Mouse (Mus musculus): Measurements from ENCODE around the gene Rmi1. TPM values are rescaled to one million over a fixed set of nuclear protein-coding genes. Genes with fewer than 3 reads are reported as not detected.
A peak's percentile ranks its signal among the peaks of the same experiment; 100 is the strongest.
"Not testable (repeated sequence)": the region's sequence is repeated elsewhere in the genome, so short reads cannot be mapped to it uniquely, and the experiment has no call there.

The Rmi1 gene
- polyA plus RNA-seq, 1 experiment from 2014 or later: 28.4 TPM

DNA sequence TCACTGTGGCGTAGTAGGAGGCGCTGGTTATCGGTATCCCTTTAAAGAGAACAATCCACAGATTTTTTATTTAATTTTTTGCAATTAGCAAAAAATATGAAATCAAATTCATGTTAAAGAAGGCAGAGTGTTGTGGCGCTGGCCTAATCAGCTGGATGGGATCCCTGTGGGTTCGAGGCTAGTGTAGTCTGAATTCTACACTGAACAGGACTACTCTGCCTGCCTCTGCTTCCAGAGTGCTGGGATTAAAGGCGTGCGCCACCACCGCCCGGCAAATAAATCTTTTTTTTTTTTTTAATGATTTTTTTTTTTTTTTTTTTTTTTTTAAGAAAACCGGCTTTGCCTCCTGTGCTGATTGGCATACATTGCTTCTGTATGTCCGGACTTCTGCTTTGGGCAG lies 17.7 kb upstream of the Rmi1 start:
- H3K9ac ChIP-seq: peak overlapping the region; percentile 85
- peaks cover 20% of the 10 kb centered on the region for H3K9me3 ChIP-seq (replicated peaks)
- H3K27ac ChIP-seq: no peak overlapping the region
- peak overlapping the region; percentile 82 for H3K4me3 ChIP-seq
- H3K4me1 ChIP-seq: peaks cover 5% of the 10 kb centered on the region
- H3K27me3 ChIP-seq: no peaks in the 10 kb centered on the region
- peaks cover 37% of the 10 kb centered on the region for H3K36me3 ChIP-seq (ENCODE audit: poor library complexity, severe bottlenecking)
- H3K4me2 ChIP-seq: peak overlapping the region; percentile 92
- 52% methylated on average over 11 of the region's 11 CpGs for WGBS
- ATAC-seq: peak; percentile 66

DNA sequence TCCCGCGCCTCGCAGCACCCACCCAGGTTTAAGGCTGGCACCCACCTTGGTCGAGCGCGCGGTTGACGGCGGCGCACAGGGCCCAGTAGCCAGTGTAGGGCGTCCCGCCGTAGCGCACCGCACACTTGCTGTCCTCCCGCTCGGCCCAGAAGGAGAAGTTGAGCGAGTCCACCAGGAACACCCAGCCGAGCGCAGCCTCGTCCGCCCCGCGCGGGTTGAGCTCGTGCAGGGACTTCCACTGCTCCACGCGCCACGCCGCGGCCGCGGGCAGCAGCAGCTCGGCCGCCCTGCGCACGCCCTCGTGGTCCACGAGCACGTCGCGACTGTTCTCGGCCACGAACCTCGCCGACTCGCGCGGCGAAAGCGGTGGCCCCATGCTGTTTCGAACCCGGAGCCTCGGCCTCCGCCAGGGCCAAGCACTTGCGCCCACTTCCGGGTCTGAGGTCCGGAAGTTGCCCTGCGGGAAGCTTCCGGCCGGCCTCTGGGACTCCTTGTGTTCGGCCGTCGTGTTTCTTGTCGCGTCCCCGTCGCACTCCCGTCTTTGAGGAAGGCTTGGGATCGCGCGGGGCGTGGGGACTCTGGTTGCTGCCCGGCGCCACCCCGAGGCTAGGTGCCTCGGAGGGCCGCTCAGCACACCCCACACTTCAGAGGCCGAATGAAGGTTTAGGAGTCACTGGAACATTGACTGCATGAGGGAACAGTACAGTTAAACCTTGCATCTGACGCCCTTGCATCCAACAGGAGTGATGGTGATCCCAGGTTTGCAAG lies 17.1 kb upstream of the Rmi1 start, which contains the start of gene 2210016F16Rik:
TSS of gene 2210016F16Rik (minus strand) at position 447 of the 768 bp plus-strand sequence.
- peaks cover 16% of the 10 kb centered on the region for H3K9me3 ChIP-seq (replicated peaks)
- peak within 1 kb of the TSS; percentile 82 for H3K4me3 ChIP-seq
- H3K27ac ChIP-seq: 0 out of 2 replicates have a peak within 1 kb of the TSS, but pooled peaks have one; percentile 40
- peaks cover 38% of the 10 kb centered on the region for H3K36me3 ChIP-seq (ENCODE audit: poor library complexity, severe bottlenecking)
- peaks cover 5% of the 10 kb centered on the region for H3K4me1 ChIP-seq
- peak within 1 kb of the TSS; percentile 92 for H3K4me2 ChIP-seq
- 2% methylated on average over 80 of the region's 80 CpGs for WGBS
- ATAC-seq: peak; percentile 56
- H3K27me3 ChIP-seq: no peaks in the 10 kb centered on the region
- H3K9ac ChIP-seq: peak within 1 kb of the TSS; percentile 85

DNA sequence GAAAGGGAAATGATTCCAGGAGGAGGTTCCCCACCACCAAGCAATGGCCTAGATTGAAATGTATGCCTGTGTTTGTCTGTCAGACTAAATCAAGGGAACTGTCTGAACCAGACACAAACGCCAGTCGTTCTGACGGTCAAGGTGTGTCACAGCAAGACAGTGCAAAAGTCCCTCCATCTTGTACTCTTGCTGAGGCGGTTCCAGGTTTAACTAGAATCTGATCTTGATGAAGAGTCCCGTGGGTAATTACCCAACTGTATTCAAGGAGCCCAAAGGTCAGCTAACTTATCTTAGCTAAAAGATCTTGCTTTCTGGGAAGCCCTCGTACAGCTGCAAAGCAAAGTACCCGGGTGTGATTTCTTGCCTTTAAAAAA lies 16.5 kb upstream of the Rmi1 start:
- peaks cover 38% of the 10 kb centered on the region for H3K36me3 ChIP-seq (ENCODE audit: poor library complexity, severe bottlenecking)
- no peaks in the 10 kb centered on the region for H3K27me3 ChIP-seq
- WGBS: 86% methylated on average over 7 of the region's 7 CpGs
- peak overlapping the region; percentile 85 for H3K9ac ChIP-seq
- peak overlapping the region; percentile 82 for H3K4me3 ChIP-seq
- H3K9me3 ChIP-seq (replicated peaks): peaks cover 10% of the 10 kb centered on the region
- 0 out of 2 replicates have a peak, but pooled peaks have one; percentile 3 for ATAC-seq
- H3K4me2 ChIP-seq: peak overlapping the region; percentile 92
- 0 out of 2 replicates have a peak overlapping the region, but pooled peaks have one; percentile 40 for H3K27ac ChIP-seq
- H3K4me1 ChIP-seq: peaks cover 5% of the 10 kb centered on the region

DNA sequence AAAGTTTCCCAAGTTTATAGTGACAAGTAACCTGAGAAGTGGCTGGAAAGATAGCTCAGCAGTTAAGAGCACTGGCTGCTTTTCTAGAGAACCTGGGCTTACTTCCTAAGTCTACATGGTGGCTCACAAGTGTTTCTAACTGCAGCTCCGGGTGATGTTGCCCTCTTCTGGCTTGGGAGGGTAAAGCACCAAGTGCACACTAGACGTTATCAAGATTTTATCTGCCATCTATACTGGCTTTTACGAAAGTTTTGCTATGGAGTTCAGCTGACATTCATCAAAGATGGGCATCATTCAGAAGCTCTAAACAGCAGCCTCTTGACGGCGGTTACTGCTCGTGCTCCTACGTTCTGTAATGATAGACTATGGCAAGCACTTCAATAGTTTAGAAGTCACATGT lies 14.1 kb upstream of the Rmi1 start:
- Histone ChIP-seq H3K27ac (no peak overlapping the region; the same call in 1 of the 2 replicates), H3K4me3 (no peak overlapping the region), H3K4me2 (no peak overlapping the region), H3K9me3 (replicated peaks) (no peaks in the 10 kb centered on the region), H3K4me1 (peaks cover 5% of the 10 kb centered on the region), H3K9ac (no peak overlapping the region), H3K27me3 (no peaks in the 10 kb centered on the region), H3K36me3 (ENCODE audit: poor library complexity, severe bottlenecking) (peaks cover 36% of the 10 kb centered on the region)
- peak; percentile 49; the same call in 1 of the 2 replicates for ATAC-seq
- WGBS: 15% methylated on average over 7 of the region's 7 CpGs

DNA sequence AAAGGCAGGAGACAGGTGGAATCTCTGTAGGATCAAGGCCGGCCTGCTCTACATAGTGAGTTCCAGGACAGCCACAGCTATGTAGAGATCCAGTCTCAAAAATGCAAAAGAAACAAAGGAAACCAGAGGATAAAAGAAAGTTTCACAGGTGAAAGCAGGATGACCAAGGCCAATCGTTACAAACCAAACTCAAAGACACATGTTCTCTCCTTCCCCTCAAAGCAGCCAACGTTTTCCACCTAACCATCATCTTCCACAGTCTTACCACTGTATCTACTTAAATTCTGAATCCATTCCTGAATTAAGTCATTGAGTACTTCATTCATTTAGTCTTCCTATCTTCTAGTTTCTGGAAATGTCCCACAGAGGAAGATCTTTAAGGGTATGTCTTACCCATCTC lies 13.7 kb upstream of the Rmi1 start:
- H3K27ac ChIP-seq: no peak overlapping the region; the same call in 1 of the 2 replicates
- H3K9ac ChIP-seq: no peak overlapping the region
- H3K27me3 ChIP-seq: no peaks in the 10 kb centered on the region
- no peak overlapping the region for H3K4me2 ChIP-seq
- H3K4me1 ChIP-seq: peaks cover 5% of the 10 kb centered on the region
- no peak for ATAC-seq
- H3K4me3 ChIP-seq: no peak overlapping the region
- WGBS: 54% methylated on average over 3 of the region's 3 CpGs
- no peaks in the 10 kb centered on the region for H3K9me3 ChIP-seq (replicated peaks)
- H3K36me3 ChIP-seq (ENCODE audit: poor library complexity, severe bottlenecking): peaks cover 38% of the 10 kb centered on the region

DNA sequence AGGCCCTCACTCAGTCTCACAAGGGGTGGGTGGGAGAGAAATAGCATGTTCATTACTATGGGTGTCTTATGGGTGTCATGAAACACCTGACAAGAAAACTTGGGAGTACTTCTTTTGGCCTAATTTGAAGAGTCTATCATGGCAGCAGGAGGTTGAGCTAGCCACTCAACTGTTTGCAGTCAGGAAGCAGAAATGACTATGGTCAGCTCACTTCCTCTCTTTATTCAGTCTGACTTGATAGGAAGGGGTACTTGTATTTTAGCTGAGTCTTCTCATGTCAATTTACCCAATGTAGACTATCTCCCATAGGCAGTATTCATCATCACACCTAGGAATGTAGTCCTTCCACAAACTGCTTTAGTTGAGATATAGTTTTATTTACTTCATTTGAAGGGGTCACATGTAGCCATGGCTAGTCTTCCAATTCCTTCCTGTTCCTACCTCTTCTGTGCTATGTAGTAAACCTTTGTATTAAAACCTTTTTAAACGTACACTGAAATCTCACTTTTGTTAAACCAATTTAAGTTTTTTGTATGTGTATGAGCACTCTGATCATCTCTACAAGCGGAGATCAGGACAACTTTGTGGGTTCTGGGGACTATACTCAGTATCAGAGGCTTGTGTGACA lies 12.6 kb upstream of the Rmi1 start:
- peaks cover 48% of the 10 kb centered on the region for H3K36me3 ChIP-seq (ENCODE audit: poor library complexity, severe bottlenecking)
- no peaks in the 10 kb centered on the region; the same call in 1 of the 2 replicates for H3K4me1 ChIP-seq
- no peaks in the 10 kb centered on the region for H3K9me3 ChIP-seq (replicated peaks)
- no peak overlapping the region for H3K4me3 ChIP-seq
- no peak for ATAC-seq
- H3K9ac ChIP-seq: no peak overlapping the region
- no peak overlapping the region for H3K4me2 ChIP-seq
- WGBS: 82% methylated on average over 2 of the region's 2 CpGs
- no peaks in the 10 kb centered on the region for H3K27me3 ChIP-seq
- no peak overlapping the region for H3K27ac ChIP-seq

DNA sequence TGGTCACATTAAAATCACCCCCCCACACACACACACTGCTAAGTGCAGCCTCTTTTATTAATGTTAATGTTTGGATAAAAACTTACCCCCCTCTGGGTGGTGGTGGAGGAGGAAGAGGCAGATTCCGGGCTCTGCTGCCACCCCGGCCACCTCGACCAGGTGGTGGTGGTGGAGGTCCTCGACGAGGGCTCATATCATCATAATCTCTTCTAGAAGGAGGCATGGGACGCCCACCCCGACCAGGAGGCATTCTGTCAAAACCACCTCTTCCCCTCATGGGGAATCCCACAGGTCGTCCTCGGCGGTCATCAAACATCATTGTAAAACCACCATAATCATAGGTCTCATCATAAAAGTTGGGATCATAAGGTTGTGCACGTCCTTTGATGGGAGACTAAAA lies 7.7 kb upstream of the Rmi1 start:
- WGBS: 90% methylated on average over 11 of the region's 11 CpGs
- not testable (repeated sequence) for ATAC-seq; H3K4me1 ChIP-seq; H3K4me3 ChIP-seq; H3K9ac ChIP-seq; H3K27me3 ChIP-seq; H3K27ac ChIP-seq; H3K4me2 ChIP-seq; H3K9me3 ChIP-seq (replicated peaks)
- peaks cover 81% of the 10 kb centered on the region for H3K36me3 ChIP-seq (ENCODE audit: poor library complexity, severe bottlenecking)

DNA sequence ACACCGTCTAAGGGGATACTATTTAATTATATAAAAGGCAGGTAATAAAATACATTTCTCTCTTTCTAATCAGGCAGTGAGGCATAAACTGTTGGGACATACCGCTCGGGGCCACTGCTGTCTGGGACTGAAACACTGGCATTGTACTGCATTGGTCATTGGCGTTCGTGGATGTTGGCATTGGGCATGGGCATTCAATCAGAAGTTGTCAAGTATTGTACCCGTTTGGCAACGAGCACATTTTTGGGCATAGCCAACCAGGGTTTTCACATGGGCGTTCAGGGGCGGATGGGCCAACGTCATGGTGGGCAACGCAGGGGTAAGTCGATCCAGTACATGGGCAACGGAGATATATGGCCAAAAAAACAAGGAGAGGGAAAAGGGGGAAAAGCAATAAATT lies 4.4 kb upstream of the Rmi1 start:
- peaks cover 11% of the 10 kb centered on the region for H3K4me1 ChIP-seq
- H3K4me3 ChIP-seq: no peak overlapping the region
- 83% methylated on average over 13 of the region's 13 CpGs for WGBS
- no peak overlapping the region for H3K27ac ChIP-seq
- no peak overlapping the region for H3K4me2 ChIP-seq
- no peaks in the 10 kb centered on the region for H3K27me3 ChIP-seq
- H3K9me3 ChIP-seq (replicated peaks): no peaks in the 10 kb centered on the region
- no peak overlapping the region for H3K9ac ChIP-seq
- peaks cover 58% of the 10 kb centered on the region for H3K36me3 ChIP-seq (ENCODE audit: poor library complexity, severe bottlenecking)
- ATAC-seq: no peak

DNA sequence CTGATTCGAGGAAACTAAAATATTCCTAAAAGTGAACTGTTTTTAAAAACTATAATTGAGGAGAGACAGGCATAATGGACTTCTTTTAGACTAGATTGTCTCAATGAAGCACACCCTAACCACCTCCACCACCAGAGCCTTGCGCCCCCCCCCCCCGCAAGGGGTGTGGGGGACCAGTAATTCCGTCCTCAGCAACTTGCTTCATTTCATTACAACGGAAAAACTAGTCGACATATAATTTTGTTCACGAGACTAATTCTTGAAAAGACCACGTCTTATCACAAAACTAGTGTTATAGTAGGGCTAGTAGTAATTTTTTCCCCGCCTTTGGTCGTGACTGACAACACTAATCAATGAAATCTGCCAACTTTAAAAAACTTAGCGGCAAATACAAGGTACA lies 1.5 kb upstream of the Rmi1 start:
- WGBS: 0% methylated on average over 11 of the region's 11 CpGs
- no peak overlapping the region for H3K27ac ChIP-seq
- no peaks in the 10 kb centered on the region for H3K9me3 ChIP-seq (replicated peaks)
- no peak for ATAC-seq
- no peaks in the 10 kb centered on the region for H3K27me3 ChIP-seq
- H3K4me3 ChIP-seq: peak overlapping the region; percentile 99
- peaks cover 17% of the 10 kb centered on the region for H3K4me1 ChIP-seq
- H3K36me3 ChIP-seq (ENCODE audit: poor library complexity, severe bottlenecking): peaks cover 31% of the 10 kb centered on the region
- peak overlapping the region; percentile 82 for H3K4me2 ChIP-seq
- H3K9ac ChIP-seq: peak overlapping the region; percentile 100

DNA sequence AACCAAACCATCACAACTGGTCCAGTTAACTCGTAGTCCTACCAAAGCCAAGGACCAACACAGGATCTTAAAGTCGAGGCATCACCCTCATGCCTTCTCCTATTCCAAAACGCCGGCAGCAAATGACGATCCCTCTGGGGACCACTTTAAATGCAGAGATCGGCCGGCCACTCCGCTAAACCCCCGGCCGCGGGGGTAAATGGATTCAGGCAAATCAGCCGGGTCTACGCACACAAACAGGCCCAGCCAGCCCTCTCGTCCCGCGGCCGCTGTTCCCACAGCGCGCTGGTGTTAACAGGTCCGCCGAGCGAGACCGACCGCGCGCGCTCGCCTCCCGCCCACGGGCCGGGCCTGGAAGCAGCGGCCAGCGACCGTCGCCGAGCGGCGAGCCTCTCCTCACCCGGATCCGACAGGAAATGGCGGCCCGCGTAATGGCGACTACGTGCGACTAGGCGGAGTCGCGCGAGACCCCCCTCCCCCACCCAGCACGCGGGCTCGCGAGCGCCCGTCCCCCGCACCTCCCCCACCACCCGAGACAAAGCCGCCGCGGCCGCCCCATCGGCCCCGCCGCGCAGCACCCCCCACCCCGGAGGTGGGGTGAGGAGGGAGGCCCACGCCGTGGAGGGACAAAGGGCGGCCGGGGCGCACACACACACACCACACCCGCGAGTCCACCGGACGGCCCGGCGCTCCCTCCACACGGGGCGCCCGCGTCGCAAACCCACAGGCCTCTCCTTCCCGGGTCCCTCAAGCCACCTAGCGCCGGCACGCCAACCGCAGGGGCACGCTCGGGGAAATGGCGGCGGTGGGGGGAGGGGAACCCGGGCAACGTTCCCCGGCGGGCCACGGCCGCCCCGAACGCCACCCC lies 679 bp upstream of the Rmi1 start:
- peak overlapping the region; percentile 100 for H3K27ac ChIP-seq
- H3K4me3 ChIP-seq: peak overlapping the region; percentile 99
- under 1% methylated on average over 80 of the region's 100 CpGs for WGBS
- peaks cover 23% of the 10 kb centered on the region for H3K36me3 ChIP-seq (ENCODE audit: poor library complexity, severe bottlenecking)
- H3K27me3 ChIP-seq: no peaks in the 10 kb centered on the region
- ATAC-seq: peak; percentile 31
- peak overlapping the region; percentile 100 for H3K9ac ChIP-seq
- no peaks in the 10 kb centered on the region for H3K9me3 ChIP-seq (replicated peaks)
- peak overlapping the region; percentile 82 for H3K4me2 ChIP-seq
- H3K4me1 ChIP-seq: peaks cover 17% of the 10 kb centered on the region

DNA sequence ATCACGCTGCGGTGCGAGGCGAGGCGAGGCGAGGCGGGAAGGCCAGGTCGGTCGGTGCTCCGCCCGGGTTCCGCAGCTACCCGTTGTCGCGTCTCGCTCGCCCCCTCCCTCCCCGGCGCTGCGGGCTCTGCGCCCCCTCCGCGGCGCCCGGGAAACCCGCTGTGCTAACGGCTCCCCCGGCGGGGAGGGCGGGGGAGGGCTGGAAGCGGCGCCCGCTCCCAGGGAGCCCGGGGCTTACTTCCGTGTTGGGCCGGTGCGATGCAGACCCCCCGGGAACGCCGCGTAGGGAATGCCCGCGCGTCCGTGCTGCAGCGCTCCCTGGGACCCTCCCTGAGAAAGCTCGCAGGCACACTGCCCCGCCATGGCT lies 679 bp downstream of the Rmi1 start:
- ATAC-seq: peak; percentile 71
- peak overlapping the region; percentile 100 for H3K27ac ChIP-seq
- 1% methylated on average over 42 of the region's 48 CpGs for WGBS
- H3K9me3 ChIP-seq (replicated peaks): no peaks in the 10 kb centered on the region
- peak overlapping the region; percentile 100 for H3K9ac ChIP-seq
- H3K36me3 ChIP-seq (ENCODE audit: poor library complexity, severe bottlenecking): peaks cover 10% of the 10 kb centered on the region
- H3K27me3 ChIP-seq: no peaks in the 10 kb centered on the region
- H3K4me1 ChIP-seq: peaks cover 17% of the 10 kb centered on the region
- peak overlapping the region; percentile 99 for H3K4me3 ChIP-seq
- H3K4me2 ChIP-seq: peak overlapping the region; percentile 59

DNA sequence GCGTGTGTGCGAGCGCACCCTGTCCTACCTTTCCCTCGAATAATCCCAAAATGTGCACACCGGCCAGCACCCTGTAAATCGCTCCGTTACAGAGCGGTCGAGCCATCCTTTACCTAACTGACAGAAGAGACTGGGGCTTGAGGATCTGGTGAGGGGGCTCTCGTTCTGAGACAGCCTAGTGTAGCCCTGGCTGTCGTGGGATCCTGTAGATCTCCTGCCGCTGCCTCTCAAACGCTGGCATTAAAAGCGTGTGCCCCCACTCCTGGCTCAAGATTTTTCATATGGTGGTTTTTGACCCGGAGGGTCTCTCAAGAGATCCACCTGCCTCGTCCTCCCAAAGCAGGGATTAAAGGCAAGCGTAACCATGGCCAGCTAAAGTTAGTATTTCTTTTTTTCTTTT lies 1.2 kb downstream of the Rmi1 start, which contains the start of gene Hnrnpk:
TSS of gene Hnrnpk (minus strand) at position 101 of the 400 bp plus-strand sequence.
- Histone ChIP-seq H3K4me3 (peak within 1 kb of the TSS; percentile 99), H3K4me2 (peak within 1 kb of the TSS; percentile 59), H3K4me1 (peaks cover 17% of the 10 kb centered on the region), H3K9ac (peak within 1 kb of the TSS; percentile 100), H3K27ac (peak within 1 kb of the TSS; percentile 100)
- H3K36me3 ChIP-seq (ENCODE audit: poor library complexity, severe bottlenecking); ATAC-seq; H3K27me3 ChIP-seq; H3K9me3 ChIP-seq (replicated peaks): not testable (repeated sequence)
- WGBS: 6% methylated on average over 16 of the region's 17 CpGs

Data from forebrain, embryonic 13.5 days (tissue).